Mouse (Mus musculus) monocyte, adult 2 months (primary cell): ENCODE measurements around the gene Ypel5.
A peak's percentile ranks its signal among the peaks of the same experiment; 100 is the strongest.

Experiments used
- DNase-seq, 2 experiments: peaks; one replicate each; pipeline ENCODE4 v3.0.0; 2022; ENCODE audit warnings: low spot score in 2 of 2, low read depth in 1 of 2

The Ypel5 gene

DNA sequence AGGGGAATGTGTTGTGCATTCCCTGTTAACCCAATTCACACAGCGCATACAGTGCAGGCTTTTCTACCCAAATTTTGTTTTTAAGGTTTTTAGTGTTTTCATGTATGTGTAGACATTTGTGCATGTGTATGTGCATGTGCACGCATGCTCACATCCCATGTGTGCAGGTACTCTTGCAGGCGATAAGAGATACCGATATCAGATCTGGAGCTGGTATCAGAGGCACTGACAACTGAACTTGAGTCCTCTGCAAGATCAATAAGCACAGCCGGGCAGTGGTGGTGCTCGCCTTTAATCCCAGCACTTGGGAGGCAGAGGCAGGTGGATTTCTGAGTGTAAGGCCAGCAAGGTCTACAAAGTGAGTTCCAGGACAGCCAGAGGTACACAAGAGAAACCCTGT lies 8.1 kb downstream of the Ypel5 start:
- DNase-seq = no peak

- no peak for DNase-seq
Observed at GRCm38 (mm10) chr17:72844949-72845490, 8.8 kb downstream of the Ypel5 start.

DNA sequence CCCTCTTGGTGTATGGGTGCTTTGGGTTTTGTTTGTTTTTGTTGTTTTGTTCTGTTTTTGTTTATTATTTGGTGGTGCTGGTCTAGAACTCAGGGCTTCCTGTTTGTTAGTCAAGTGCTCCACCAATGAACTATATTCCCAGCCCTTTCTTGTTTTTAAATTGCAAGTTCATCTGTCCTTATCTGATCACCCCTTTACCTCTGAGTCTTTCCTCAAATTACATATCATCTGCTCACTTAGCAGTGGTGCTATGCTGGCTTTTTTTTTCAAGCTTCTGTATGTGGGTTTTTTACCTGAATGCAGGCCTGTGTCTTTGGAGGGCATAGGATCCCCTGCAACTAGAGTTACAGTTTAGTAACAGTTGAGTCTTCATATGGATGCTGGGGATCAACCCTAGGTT lies 9.3 kb downstream of the Ypel5 start:
- DNase-seq = no peak

DNA sequence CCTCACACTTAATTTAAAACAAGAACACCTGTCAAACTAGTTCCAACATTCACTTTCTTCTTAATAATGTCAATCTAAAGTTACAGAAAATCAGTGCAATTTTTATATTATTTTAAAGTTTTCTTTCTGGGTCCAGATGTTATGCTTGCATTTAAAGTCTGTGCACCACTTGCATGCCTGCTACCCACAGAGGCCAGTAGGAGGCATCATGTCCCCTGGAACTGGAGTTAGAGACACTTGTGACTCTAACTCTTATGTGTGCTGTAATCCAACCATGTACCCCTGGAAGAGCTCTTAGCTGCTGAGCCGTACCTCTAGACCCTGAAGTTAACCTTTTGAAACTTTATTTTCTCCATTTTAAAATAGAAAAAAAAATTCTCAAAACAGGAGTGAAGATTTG lies 19.0 kb downstream of the Ypel5 start:
- no peak for DNase-seq

DNA sequence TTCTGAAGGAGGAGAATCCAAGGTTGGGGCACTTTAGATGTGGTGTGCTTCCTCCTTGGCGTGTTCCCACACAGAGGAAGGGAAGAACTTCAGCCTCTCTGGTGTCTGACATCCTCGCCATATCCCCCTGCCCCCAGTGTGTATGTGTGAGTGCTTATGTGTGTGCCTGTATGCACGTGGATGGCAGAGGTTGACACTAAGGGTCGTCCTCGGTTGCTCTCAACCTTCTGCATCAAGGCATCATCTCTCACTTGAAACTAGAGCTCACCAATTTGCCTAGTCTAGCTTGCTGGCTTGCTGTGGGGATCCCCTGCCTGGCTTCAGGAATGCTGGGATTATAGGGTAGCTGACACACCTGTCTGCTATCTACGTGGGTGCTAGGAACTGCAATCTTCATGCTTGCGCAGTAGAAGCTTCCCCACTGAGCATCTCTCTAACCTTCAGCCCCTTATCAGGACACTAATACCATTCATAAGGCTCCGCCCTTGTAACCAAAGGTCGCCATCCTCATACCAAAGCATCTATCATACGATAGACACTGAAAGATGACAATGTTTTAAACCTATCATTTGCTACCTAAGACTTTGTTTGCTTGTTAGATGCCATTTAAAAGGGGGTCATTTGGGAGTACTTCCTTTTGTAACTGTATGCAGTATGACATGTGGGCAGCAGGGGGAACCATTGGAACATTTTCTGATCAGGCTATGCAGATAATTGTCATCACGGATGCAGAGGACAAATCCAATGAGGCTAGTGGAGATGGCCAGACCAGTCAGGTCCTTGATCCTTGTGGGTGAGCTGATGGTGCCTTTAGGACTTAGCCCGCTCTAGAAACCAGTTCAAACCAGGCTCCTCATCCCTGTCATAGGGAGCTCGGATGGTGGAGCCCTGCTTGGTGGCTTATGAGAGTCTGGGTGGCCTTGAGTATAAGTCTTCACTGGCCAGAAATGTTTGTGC lies 21.7 kb downstream of the Ypel5 start:
- DNase-seq = peak in 1 of 2 experiments; percentile 25

DNA sequence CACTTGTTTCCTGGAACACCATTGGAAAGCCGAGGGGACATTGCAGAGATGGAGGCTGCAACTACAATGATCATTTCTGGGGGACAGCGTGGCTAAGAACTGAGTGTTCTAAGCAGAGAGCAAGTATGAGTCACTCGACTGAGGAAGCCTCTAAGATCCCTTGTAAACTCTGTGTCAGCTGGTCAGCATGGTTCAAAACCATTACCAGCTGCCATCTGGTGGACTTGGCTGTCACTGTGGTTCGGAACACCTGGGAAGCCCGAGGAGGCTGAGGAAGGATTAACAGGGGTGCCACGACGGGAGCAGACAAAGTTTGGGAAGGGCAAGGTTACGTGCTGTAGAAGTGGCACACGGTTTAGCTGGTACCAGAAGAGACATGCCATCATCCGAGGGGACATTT lies 27.0 kb downstream of the Ypel5 start:
- DNase-seq = no peak

GRCm38 (mm10) chr17:72866624-72867245 lies 30.5 kb downstream of the Ypel5 start:
- DNase-seq = no peak

- DNase-seq = no peak
Observed at GRCm38 (mm10) chr17:72868181-72868580, 31.9 kb downstream of the Ypel5 start.

GRCm38 (mm10) chr17:72878979-72879378 lies 42.7 kb downstream of the Ypel5 start:
- no peak for DNase-seq

DNA sequence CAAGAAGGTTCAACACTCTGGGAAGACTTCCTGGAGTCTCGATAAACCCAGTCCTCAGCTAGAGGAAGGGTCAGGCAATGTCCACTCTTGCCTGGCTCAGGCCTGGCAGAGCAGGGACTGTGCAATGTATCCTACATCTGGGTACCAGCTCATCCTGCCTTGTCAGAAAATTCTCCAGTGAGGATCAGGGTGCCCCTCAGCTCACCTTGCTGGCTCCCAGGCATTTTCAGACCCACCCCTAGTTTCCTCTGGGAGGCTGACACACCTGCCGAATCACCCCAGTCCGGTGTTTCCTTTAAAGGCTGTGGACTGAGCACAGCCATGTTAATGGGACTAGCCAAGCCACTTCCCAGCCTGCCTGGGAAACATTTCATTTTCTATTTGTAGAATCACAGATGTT lies 43.9 kb downstream of the Ypel5 start:
- DNase-seq = no peak

DNA sequence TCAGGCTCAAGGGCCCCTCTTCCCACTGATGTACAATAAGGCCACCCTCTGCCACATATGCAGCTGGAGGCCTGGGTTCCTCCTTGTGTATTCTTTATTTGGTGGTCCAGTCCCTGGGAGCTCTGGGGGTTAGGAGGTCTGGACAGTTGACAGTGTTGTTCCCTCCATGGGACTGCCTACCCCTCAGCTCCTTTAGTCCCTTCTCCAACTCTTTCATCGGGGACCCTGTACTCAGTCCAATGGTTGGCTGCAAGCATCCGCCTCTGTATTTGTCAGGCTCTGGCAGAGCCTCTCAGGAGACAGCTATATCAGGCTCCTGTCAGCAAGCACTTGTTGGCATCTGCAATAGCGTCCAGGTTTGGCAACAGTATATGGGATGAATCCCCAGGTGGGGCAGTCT lies 44.8 kb downstream of the Ypel5 start:
- DNase-seq = no peak

- no peak for DNase-seq
Observed at GRCm38 (mm10) chr17:72881804-72882203, 45.6 kb downstream of the Ypel5 start.

DNA sequence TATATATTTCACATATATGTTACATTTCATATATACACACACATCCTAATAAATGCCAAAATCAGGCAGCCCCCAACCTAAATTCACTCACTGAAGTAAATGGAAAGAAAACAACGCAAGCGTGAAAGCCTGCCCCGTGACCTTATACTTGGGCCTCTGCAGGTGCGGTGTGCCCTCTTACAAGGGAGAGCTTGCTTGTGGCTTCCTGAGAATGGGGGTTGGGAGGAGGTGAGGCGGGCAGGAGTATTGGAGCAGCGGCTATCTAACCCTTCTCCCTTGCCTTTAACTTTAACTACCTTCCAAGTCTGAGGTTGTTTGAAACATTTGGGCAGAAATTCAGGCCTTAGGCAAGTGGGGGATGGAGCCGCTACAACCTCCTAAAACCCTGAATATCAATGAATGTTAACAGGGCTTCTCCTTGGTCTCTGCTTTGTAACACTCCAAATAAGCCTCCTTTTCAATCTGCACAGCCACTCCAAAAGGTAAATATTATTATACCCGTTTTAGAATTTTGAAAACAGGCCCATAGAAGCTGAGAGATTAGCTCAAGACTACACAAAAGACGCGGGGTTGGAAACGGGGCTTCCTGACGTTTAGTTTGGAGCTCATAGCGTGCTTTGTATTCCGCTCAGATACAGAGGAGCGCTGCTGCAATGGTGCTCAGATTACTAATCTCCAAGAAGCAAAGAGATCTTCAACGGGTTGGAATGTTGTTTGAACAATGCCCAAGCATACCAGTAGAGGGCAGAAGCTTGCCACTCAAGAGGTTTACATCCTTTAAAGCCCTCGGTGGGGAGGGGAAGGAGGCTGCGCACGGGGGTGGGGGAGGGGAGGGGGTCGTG lies 53.5 kb downstream of the Ypel5 start:
- no peak for DNase-seq

DNA sequence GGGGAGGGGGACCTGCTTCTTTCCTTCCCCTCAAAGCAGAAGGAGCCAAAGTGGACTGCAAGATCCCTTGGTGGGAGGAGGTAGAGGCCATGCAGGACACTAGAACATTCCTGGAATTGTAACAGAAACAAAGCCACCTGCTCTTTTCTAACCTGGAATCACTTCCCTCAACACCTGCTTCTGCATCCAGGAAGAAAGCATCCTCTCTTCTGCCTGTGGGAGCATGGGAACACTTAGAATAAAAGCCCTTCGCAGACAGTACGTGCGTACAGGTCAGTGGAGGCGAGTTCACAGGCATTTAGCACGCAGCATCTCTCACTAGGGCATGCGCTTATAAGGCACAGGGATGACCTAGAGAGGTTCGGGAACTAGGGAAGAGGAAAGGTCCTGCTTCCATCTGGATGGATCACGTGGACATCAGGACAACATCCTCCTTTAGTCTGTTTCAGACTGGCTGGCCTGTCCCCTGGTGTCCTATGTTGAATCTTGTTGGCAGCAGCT lies 54.2 kb downstream of the Ypel5 start:
- no peak for DNase-seq

DNA sequence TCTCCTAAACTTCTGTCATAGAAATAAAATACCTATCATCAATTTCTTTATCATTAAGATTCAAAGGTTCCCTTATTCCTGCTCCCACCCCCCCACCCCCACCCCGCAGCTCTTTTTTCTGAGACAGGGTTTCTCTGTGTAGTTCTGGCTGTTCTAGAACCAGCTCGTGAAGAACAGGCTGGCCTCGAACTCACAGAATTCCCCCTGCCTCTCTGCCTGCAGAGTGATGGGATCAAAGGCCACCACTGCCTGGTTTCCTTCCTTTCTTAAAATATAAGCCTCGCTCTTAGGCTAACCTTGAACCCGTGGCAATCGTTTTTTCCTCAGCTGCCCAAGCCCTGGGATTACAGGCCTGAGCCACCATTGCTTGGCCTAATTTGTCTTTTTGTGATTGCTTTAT lies 55.3 kb downstream of the Ypel5 start:
- DNase-seq = no peak

DNA sequence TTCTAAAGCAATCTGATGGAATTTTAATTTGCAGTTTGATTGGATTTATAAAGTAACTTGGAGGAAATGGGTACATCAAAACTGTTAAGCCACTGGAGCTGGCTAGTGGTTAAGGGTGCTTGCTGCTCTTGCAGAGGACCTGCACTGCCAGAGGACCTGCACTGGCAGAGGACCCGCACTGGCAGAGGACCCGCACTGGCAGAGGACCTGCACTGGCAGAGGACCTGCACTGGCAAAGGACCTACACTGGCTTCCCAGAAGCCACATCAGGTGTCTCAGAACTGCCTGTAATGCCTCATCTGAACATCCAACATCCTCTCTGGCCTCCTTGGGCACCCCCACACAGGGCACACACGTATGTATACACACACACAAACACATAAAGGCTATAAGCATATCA lies 59.3 kb downstream of the Ypel5 start:
- DNase-seq = no peak

GRCm38 (mm10) chr17:72897076-72897475 lies 60.8 kb downstream of the Ypel5 start:
- no peak for DNase-seq

DNA sequence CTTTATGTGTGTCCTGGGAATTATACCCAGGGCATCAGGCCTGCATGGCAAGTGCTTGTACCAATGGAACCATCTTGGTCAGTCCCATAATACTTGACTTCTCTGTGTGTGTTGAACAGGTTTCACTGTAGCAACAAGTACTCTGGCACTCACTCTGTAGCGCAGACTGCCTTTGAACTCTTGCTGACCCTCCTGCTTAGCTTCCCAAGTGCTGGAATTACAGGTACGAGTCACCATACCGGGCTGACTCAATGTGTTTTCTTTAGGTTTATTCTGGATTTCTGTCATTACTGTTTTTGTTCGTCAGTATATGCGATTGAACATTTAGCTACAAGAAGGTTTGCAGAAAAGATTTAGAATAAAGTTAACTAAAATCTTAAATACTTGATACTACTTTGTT lies 61.7 kb downstream of the Ypel5 start:
- no peak for DNase-seq

GRCm38 (mm10) chr17:72898775-72899174 lies 62.5 kb downstream of the Ypel5 start:
- DNase-seq = no peak
